In genomic region chr15:52167811-52168210, GRCm38 (mm10) we compare ENCODE assay signal across 1 mouse cellular context.
TF ChIP-seq lines count a peak whose summit lies in the region.

No protein-coding gene starts in this region.

TF ChIP-seq in CH12.LX, 34 proteins besides CTCF, POLR2A, EP300 and RAD21 (continued from another document):
- TF ChIP-seq UBTF (IDR thresholded peaks at IDR 0.05; ENCODE audit: low read depth, low read length): no peak
- no peak for TF ChIP-seq ETS1 (conservative IDR thresholded peaks at IDR 0.05; ENCODE audit: low read depth, low read length)
- no peak for TF ChIP-seq USF1 (IDR thresholded peaks at IDR 0.05; ENCODE audit: low read depth, low read length)
- no peak for TF ChIP-seq JUND (conservative IDR thresholded peaks at IDR 0.05; ENCODE audit: low read depth, low read length)
- no peak for TF ChIP-seq ELF1 (IDR thresholded peaks at IDR 0.05; ENCODE audit: low read depth, low read length)
- no peak for TF ChIP-seq PAX5 (IDR thresholded peaks at IDR 0.05; ENCODE audit: low read length)
